Mouse (Mus musculus) olfactory bulb, adult 2 months (tissue): Measurements from ENCODE around the gene Slc22a15.

ENCODE experiments used
- CTCF ChIP-seq: fragments of 200-500 bp; IDR thresholded peaks from 2 replicates; pipeline ENCODE4 v1.5.1; 2012; ENCODE audit warnings: low read depth, mild to moderate bottlenecking, low read length, moderate library complexity; ENCODE audit not compliant: insufficient read depth
- POLR2A ChIP-seq: fragments of 200-500 bp; IDR thresholded peaks from 2 replicates; pipeline ENCODE4 v1.6.1; 2012; ENCODE audit warnings: mild to moderate bottlenecking, low read depth, low read length, moderate library complexity; ENCODE audit not compliant: insufficient read depth

DNA sequence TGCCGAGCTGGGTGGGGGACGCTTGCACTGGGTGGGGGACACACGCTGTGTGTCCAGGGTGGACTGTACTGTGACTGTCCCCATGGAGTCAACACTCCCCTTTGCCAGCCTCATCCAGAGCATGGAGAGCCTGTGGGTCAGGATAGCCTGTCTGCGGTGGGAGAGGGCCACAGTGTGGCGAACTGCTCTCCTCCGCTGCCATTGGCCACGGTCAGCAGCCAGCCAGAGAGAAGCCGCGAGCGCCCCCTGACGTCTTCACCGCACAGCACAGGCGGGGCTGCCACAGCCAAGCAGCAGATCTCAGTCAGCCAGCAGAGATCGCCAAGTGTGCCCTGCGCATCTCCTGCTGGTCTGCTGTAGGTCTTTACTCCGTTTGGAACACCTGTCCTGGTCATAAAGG lies 118.1 kb downstream of the Slc22a15 start:
- TF ChIP-seq CTCF (peak; percentile 82), POLR2A (no peak)
